Mouse (Mus musculus) spleen, postnatal 14 days (tissue): ENCODE results near the gene Phc1.

Experiments used
- DNase-seq, 2 experiments: peaks; one replicate each; pipeline ENCODE4 v3.0.0; 2021 to 2022; ENCODE audit warnings: low spot score in 2 of 2

The Phc1 gene

GRCm38 (mm10) chr6:122339047-122339647 lies 1.2 kb downstream of the Phc1 start:
- DNase-seq, result peak; percentile 24 to 38

DNA sequence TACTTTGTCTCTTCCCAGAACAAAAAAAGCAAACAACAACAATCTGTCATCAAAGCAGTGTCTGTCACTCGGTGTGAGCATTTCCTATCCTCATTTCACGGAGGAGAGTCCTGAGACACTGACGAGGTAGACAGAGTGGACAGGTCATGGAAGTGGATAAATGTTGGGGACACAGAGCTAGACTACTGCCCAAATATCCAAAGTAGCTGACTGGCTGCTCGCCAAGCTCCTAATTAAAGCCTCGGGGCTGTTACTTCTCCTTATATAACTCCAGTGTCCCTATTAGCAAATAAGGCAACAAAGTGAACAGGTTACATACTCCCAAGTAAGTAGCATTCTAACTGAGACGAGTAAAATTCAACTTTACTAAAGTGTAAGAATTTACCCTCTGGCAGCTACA lies 2.8 kb downstream of the Phc1 start:
- DNase-seq, result no peak

DNA sequence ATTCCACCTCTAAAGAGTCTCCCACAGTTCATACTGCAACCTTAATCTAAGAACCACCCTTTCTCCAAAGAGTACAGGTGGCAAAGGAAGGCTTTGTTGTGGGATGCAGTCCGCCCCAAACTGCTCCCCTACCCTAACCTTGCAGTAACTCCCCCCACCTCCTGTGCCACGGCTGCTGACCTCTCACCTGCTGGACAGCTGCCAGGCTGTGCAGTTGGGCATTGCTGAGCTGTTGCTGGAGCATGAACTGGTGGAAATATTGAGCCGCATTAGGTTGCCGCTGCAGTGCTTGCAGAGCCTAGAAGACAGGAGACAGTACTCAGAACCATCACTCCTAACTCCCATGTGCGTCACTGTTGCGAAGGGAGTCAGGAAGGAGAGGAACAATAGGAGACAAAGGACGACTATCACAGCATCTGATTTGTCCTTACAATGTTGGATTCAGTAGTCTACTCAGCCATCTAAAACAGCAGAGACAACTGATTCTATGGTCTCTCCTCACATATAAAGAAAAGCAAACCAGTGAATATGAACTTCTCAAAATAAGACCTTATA lies 5.5 kb downstream of the Phc1 start:
- DNase-seq, result no peak

DNA sequence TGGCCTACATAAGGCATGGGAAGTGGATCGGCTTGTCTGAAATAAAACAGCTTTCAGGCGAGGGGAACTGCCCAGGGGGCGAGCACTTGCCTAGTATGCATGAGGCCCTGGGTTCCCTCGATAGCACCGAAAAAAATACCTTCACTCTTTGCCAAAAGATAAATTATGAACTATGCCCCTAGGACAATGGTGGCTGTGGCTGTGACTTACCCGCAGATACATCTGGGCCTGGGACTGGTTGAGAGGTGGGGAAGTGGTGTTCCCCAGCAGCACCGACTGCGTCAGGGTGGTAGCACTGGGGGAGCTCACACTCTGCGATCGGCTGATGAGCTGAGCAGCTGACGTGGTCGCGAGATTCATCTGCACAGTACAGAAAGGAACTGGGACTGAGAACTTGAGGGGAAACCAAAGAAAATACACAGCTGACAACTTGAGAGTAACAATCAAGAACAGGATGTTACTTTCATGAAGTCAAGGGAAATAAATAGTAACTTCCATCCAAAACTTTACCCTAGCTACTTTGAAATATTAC lies 7.2 kb downstream of the Phc1 start:
- DNase-seq, result no peak

- no peak for DNase-seq
These were observed 14.9 kb downstream of the Phc1 start for GRCm38 (mm10) chr6:122325361-122325975.

- no peak for DNase-seq
These were observed 21.6 kb downstream of the Phc1 start for GRCm38 (mm10) chr6:122318726-122319125.

GRCm38 (mm10) chr6:122310187-122310820 lies 30.1 kb downstream of the Phc1 start:
- no peak for DNase-seq

DNA sequence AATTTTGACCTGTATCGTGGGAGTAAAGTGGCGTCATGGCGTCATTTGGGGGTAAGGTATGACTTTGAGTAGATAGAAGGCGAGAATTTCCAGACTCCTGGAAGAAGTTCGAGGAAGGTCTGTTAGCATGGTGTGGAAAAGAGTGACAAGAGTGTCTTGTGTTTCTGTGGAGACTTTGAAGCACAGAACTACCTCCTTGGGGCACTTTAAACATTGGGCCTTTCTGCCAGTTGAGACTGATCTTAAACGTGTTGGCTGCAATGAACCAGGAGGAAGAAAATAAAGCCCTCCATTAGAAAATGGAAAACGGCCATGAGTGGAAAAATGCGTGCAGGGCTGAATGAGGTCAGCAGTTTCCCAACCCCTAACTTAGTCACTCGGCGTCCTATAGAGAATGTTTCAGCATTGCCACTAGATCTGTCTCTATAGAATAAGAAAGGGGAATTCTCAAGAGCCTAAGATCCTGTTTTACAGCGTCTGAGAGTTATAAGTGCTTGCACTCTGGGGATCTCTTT lies 30.9 kb downstream of the Phc1 start:
- DNase-seq, result no peak

GRCm38 (mm10) chr6:122308505-122309393 lies 31.6 kb downstream of the Phc1 start, which contains the start of gene M6pr:
M6pr (plus strand) TSS chr6:122308720.
- DNase-seq, result peak; percentile 71 to 82

DNA sequence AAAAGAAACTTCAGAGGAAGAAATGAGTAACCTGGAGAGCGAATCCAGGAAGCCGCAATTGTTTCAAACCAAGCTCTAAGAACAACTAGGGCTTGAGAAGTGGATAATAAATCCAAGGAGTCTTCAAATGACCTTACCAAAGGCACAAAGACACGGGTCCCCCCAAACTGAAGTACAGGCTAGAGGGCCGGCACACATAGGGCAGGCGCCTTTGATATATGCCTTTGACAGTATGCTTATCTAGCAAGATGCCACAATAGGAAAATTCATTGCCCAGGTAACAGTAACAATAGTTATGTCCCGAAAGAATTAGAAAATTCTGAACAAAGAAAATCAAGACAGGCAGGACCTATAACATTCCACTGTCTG lies 32.2 kb downstream of the Phc1 start:
- DNase-seq, result no peak

DNA sequence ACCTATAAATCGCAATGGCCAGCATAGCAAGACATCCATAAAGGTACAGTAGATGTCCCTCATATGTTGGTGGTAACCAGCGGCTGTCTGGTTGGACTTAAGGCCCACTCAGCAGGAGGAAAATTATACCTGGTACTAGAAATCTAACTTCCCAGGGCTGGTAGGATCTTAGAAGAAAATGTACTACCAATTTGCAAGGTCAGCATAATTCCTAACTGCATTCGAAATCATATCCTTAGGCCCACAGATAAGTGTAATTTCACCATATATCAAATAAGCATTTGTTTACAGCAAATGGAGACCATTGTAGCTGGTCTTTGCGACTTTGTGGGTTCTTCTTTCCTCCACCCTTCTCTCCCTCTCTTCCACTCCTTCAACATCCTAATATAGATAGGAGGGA lies 33.7 kb downstream of the Phc1 start:
- DNase-seq, result no peak

DNA sequence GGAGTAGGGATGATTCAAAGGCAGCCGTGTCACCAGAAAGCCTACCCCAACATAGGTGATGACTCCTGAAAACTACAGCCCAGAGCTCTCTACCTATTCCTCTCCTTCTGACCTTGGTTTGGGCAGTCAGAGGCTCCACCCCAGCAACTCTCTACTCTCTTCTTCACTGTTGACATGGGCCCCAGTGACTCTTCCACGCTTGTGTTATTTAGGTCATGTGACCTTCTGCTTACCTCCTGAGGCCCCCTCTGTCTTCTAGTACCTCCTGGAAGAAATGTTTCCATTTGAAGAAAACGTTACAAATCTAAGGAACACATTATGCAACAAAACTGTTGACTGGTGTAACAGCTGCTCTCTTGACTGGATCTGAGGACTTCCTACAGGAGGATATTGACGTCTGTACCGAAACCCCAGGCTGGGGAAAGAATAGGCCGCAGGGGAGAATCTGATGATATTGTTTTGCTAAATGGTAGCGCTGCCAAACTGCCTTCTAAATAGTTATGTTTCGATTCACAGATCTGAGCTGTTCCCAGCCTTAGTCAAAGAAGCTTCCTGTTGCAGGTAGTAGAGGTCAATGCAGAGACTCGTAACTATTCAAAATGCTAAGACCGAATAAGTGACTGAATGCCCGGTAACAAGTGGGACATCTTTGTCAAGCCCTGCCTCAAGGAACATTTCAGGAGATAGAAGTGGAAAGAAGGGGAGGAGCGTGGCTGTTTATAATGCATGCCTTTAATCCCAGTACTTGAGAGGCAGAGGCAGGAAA lies 35.4 kb downstream of the Phc1 start:
- DNase-seq, result no peak

GRCm38 (mm10) chr6:122304355-122304754 lies 36.0 kb downstream of the Phc1 start:
- DNase-seq, result peak; percentile 42 to 73

- DNase-seq, result no peak
These were observed 36.8 kb downstream of the Phc1 start for GRCm38 (mm10) chr6:122303526-122303925.

GRCm38 (mm10) chr6:122302661-122303060 lies 37.7 kb downstream of the Phc1 start:
- no peak for DNase-seq

DNA sequence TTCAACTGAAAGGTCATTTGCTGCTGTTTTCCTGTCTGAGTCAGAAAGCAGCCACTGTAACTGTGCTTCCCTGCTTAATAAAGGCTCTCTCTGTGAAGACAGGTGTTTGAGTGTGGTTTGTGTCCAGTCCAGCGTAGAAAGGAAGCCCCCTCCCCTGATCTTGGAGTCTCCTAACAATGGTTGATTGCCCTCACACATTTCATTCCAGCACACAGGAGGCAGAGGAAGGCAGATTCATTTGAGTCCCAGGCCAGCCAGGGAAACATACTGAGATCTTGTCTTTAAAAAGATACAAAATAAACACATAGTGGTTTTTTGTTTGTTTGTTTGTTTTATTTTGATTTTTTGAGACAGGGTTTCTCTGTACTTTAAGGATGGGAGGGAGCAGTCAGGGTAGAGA lies 38.2 kb downstream of the Phc1 start:
- no peak for DNase-seq

DNA sequence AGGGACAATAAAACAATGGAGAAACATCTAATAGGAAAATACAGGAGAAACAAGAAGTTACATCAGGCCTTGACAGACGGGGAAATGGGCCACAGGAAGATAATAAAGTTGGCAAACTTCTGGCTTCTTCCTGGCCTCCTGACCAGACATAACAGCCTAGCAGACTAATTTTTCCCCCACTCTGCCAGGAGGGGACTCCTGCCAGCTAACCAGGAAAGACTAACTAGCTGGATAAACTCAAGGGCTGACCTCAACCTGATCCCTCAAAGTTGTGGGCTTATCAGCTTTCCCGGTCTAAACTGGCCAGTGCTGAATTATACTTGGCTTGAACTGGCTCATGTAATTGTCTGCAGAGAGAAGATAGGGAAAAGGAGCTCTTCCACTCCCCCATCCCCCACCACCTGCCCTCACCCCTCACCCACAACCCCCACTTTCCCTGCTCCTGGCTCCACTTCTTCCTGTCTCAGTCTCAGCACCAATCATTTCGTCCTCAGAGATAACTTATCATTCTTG lies 40.7 kb downstream of the Phc1 start:
- no peak for DNase-seq

GRCm38 (mm10) chr6:122298223-122298609 lies 42.1 kb downstream of the Phc1 start:
- DNase-seq, result no peak

DNA sequence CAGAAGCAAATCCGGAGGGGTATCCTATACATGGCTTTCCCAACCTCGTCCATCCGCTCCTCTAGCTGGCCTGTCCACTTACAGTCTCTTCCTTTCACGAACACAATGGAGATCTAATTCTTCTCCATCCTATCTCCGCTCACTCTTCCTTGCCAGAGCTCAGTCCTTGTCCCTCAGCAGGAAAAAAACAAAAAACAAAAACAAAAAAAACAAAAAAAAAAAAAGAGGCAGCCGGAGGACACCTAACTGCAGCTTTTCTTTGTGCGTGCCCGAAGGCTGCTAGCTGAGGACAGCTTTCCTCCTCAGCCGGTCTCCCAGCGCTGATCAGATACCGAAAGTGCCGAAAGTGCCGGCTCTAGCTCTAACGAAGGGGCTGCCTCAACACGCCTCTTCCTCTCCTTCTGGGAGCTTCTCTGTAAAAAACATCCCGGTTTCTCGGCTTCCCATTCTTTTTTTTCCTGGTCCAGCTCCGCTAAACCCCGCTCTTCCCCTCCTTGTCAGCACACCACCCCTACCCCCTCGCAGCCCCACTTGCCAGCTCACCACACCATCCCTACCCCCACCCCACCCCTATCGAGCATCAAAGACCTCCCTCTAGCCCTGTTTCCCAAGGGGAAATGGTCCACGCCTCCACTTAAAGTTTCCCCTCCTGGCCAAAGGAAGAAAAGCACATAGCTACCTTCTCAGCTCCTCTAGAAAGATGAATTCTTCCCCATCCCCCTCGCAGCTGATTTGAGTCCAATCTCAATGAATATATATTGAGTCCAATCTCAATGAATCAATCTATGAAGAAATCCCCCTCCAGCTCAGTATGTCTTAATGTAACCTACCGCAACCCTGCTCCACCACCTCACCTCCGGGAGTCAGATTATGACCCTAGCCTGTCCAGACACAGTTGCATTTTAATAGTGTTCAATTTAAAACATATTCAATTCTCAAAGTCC lies 42.8 kb downstream of the Phc1 start:
- DNase-seq, result no peak

GRCm38 (mm10) chr6:122296918-122297278 lies 43.5 kb downstream of the Phc1 start:
- no peak for DNase-seq
